Mouse (Mus musculus) hindbrain, embryonic 14.5 days (tissue): ENCODE measurements at regions not wholly inside any gene's neighbourhood (a gene's known extent, or its start where the extent isn't known, plus 50 kb on each side); places are given as distances from the start of the nearest gene placed in this dataset.
"Not testable (repeated sequence)": the region's sequence is repeated elsewhere in the genome, so short reads cannot be mapped to it uniquely, and the experiment has no call there.

Experiments
- ATAC-seq: fragments of 200-750 bp; cut with Nextera tagmentation; 2 replicates; pipeline ENCODE4 v1.8.0; 2017; ENCODE audit warnings: moderate number of reproducible peaks, mild to moderate bottlenecking, moderate TSS enrichment, moderate library complexity; ENCODE audit not compliant: low FRiP score
- DNase-seq: peaks from one replicate; pipeline ENCODE4 v3.0.0-alpha.2; 2015; ENCODE audit warnings: low spot score
- H3K27ac ChIP-seq: fragments of 300-500 bp; sonication (generic); 2 replicates; pipeline ENCODE4 v1.5.1; 2014; ENCODE audit warnings: mild to moderate bottlenecking, moderate library complexity
- H3K27me3 ChIP-seq: fragments of 300-500 bp; sonication (generic); 2 replicates; pipeline ENCODE4 v1.6.1; 2014; ENCODE audit warnings: mild to moderate bottlenecking, low read length, mixed read lengths; ENCODE audit not compliant: control insufficient read depth, insufficient read depth
- H3K36me3 ChIP-seq: fragments of 300-500 bp; sonication (generic); replicated peaks from 2 replicates; pipeline ENCODE4 v1.6.1; 2014; ENCODE audit not compliant: control insufficient read depth, insufficient read depth
- H3K4me1 ChIP-seq: fragments of 300-500 bp; sonication (generic); replicated peaks from 2 replicates; pipeline ENCODE4 v1.6.1; 2014; ENCODE audit warnings: antibody characterized with exemption, low read length, mixed read lengths; ENCODE audit not compliant: control insufficient read depth, insufficient read depth
- H3K4me2 ChIP-seq: fragments of 300-500 bp; sonication (generic); replicated peaks from 2 replicates; pipeline ENCODE4 v1.6.1; 2014; ENCODE audit warnings: mild to moderate bottlenecking, moderate library complexity
- H3K4me3 ChIP-seq: fragments of 300-500 bp; sonication (generic); replicated peaks from 2 replicates; pipeline ENCODE4 v1.5.1; 2014; ENCODE audit warnings: mild to moderate bottlenecking, low read length
- H3K9ac ChIP-seq: fragments of 300-500 bp; sonication (generic); 2 replicates; pipeline ENCODE4 v1.6.1; 2014
- H3K9me3 ChIP-seq: fragments of 300-500 bp; sonication (generic); 2 replicates; pipeline ENCODE4 v1.6.1; 2016; ENCODE audit warnings: low read length; ENCODE audit not compliant: control insufficient read depth
- WGBS: fragments of 180-500 bp; shearing (Covaris S2); extraction: QIAGEN DNeasy Blood & Tissue Kit; methylation state at CpG from one replicate; pipeline ENCODE4 v1.1.7; 2014; 5-methylcytosine and 5-hydroxymethylcytosine counted together

DNA sequence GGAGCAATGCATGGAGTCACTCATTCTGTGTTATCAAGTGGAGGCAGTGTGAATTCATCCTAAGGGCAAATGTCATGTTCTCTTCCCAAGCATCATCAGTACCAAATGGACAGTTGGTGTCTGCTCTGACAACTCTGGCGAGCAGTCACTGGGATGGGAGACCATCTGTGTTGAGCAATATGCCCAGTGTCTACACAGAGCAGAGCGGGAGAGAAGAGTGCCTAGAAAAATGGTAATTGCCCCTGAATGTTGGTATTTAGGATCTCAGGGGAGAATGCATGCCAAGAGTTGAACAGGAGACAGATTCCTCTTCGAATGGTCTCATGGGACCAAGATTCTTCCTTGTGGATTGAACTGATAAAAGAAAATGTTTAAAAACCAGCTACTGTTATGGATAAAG is 454.0 kb downstream of the Ets1 start:
- Histone ChIP-seq H3K27me3 (no peaks in the 10 kb centered on the region), H3K36me3 (no peaks in the 10 kb centered on the region), H3K4me1 (no peaks in the 10 kb centered on the region), H3K9me3 (no peaks in the 10 kb centered on the region), H3K9ac (no peak overlapping the region), H3K4me2 (no peak overlapping the region), H3K4me3 (no peak overlapping the region), H3K27ac (no peak overlapping the region)
- no peak for ATAC-seq
- DNase-seq: no peak
- WGBS: 83% methylated on average over 3 of the region's 3 CpGs

- H3K27me3 ChIP-seq: no peaks in the 10 kb centered on the region
- no peak overlapping the region for H3K4me3 ChIP-seq
- H3K9ac ChIP-seq: no peak overlapping the region
- 91% methylated on average over 3 of the region's 3 CpGs for WGBS
- H3K9me3 ChIP-seq: no peaks in the 10 kb centered on the region
- H3K27ac ChIP-seq: no peak overlapping the region
- H3K4me1 ChIP-seq: no peaks in the 10 kb centered on the region
- H3K36me3 ChIP-seq: no peaks in the 10 kb centered on the region
- ATAC-seq (no peak), DNase-seq (no peak)
- no peak overlapping the region for H3K4me2 ChIP-seq
Observed at GRCm38 (mm10) chr9:33091664-33092063, 455.6 kb downstream of the Ets1 start.

- Histone ChIP-seq H3K4me3 (no peak overlapping the region), H3K27me3 (no peaks in the 10 kb centered on the region), H3K4me1 (no peaks in the 10 kb centered on the region), H3K36me3 (no peaks in the 10 kb centered on the region), H3K27ac (no peak overlapping the region), H3K4me2 (no peak overlapping the region), H3K9me3 (no peaks in the 10 kb centered on the region), H3K9ac (no peak overlapping the region)
- DNase-seq (peak; percentile 85), ATAC-seq (no peak)
- WGBS: under 1% methylated on average over 3 of the region's 3 CpGs
Observed at GRCm38 (mm10) chr9:33095654-33096053, 459.6 kb downstream of the Ets1 start.

DNA sequence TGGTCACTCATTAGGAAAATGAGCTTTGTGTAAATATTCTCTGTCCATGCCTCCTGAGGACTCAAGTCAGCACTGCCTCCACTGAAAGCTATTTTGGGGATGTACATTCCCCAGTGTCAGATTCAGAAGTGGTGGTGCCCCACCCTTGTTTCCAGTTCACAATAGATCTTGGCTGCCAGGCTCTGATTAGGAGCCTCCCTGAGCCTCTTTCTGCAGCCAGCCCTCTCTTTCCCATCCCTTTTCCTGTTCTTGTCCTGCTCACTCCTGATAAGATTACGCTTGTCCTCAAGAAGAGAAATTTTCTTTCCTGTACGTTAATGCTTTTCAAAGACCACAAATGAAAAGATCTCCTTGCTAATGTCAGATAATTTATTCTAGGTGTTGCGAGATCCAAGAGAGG is 465.2 kb downstream of the Ets1 start:
- ATAC-seq: no peak

GRCm38 (mm10) chr9:33104623-33105074 is 468.6 kb downstream of the Ets1 start:
- H3K4me2 ChIP-seq: no peak overlapping the region
- no peak overlapping the region for H3K9ac ChIP-seq
- no peaks in the 10 kb centered on the region for H3K36me3 ChIP-seq
- ATAC-seq (no peak), DNase-seq (no peak)
- 17% methylated on average over 3 of the region's 3 CpGs for WGBS
- H3K27me3 ChIP-seq: no peaks in the 10 kb centered on the region; the same call in 1 of the 2 replicates
- no peak overlapping the region for H3K27ac ChIP-seq
- peaks cover 7% of the 10 kb centered on the region; the same call in 1 of the 2 replicates for H3K4me1 ChIP-seq
- H3K9me3 ChIP-seq: no peaks in the 10 kb centered on the region
- H3K4me3 ChIP-seq: no peak overlapping the region

More for the DNA sequence above, 465.2 kb downstream of the Ets1 start:
- Histone ChIP-seq H3K4me3 (no peak overlapping the region), H3K36me3 (no peaks in the 10 kb centered on the region), H3K4me1 (peaks cover 7% of the 10 kb centered on the region; the same call in 1 of the 2 replicates), H3K27ac (no peak overlapping the region), H3K9ac (no peak overlapping the region), H3K4me2 (no peak overlapping the region), H3K9me3 (no peaks in the 10 kb centered on the region), H3K27me3 (no peaks in the 10 kb centered on the region; the same call in 1 of the 2 replicates)
- 88% methylated on average over 3 of the region's 3 CpGs for WGBS
- no peak for DNase-seq

- no peaks in the 10 kb centered on the region for H3K27me3 ChIP-seq
- H3K4me3 ChIP-seq: no peak overlapping the region
- H3K4me1 ChIP-seq: no peaks in the 10 kb centered on the region
- no peak overlapping the region for H3K9ac ChIP-seq
- ATAC-seq (no peak), DNase-seq (no peak)
- no peak overlapping the region for H3K27ac ChIP-seq
- no peaks in the 10 kb centered on the region for H3K36me3 ChIP-seq
- no peaks in the 10 kb centered on the region for H3K9me3 ChIP-seq
- H3K4me2 ChIP-seq: no peak overlapping the region
- 96% methylated on average over 1 of the region's 1 CpGs for WGBS
Observed at GRCm38 (mm10) chr9:33123841-33124240, 487.8 kb downstream of the Ets1 start.

GRCm38 (mm10) chr9:33152186-33152585 is 516.2 kb downstream of the Ets1 start:
- H3K27me3 ChIP-seq: no peaks in the 10 kb centered on the region
- H3K36me3 ChIP-seq: no peaks in the 10 kb centered on the region
- 26% methylated on average over 1 of the region's 1 CpGs for WGBS
- no peak overlapping the region for H3K4me3 ChIP-seq
- DNase-seq (peak; percentile 28), ATAC-seq (no peak; the same call in 1 of the 2 replicates)
- H3K9me3 ChIP-seq: no peaks in the 10 kb centered on the region
- no peak overlapping the region for H3K4me2 ChIP-seq
- no peak overlapping the region for H3K9ac ChIP-seq
- no peaks in the 10 kb centered on the region for H3K4me1 ChIP-seq
- no peak overlapping the region for H3K27ac ChIP-seq

DNA sequence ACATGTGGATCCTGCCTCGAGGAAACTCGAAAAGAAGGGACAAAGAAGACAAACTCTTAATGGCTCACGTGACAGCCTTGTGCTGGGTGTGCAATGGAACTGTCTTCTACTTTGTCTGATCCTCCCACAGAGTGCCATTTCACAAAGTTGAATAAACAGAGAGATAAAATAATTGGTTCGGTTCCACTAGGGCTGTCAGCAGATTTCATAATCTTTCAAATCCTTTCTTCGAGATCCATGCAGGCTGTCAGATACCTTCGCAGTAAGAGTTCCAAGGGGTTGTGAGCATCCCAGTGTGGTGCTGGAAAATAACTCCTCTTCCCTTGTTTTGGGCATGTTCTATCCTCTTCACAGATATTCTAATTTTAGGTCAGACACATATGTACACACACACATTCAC is 532.1 kb downstream of the Ets1 start:
- Histone ChIP-seq H3K9ac (no peak overlapping the region), H3K4me2 (no peak overlapping the region), H3K4me3 (no peak overlapping the region), H3K27ac (no peak overlapping the region), H3K36me3 (no peaks in the 10 kb centered on the region), H3K4me1 (no peaks in the 10 kb centered on the region), H3K9me3 (no peaks in the 10 kb centered on the region), H3K27me3 (no peaks in the 10 kb centered on the region)
- WGBS: 76% methylated on average over 6 of the region's 6 CpGs
- no peak for DNase-seq
- no peak for ATAC-seq

DNA sequence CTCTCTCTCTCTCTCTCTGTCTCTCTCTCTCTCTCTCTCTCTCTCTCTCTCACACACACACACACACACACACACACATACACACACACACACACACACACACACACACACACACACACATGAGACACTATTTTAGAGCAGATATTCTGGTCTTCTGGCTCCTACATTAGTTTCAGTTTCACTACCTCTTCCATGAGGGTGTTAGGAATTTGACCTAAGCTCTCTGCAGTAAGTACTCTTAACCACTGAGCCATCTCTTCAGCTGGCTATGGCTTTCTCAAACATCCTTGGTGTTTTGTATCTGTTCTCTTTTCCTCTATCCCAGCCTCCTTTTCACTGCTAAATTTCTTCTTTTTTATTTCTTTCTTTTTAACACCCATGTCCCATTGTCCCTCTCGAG is 533.1 kb downstream of the Ets1 start:
- not testable (repeated sequence) for H3K4me1 ChIP-seq, H3K9me3 ChIP-seq, H3K27me3 ChIP-seq, H3K27ac ChIP-seq, H3K4me3 ChIP-seq, H3K9ac ChIP-seq, ATAC-seq, H3K36me3 ChIP-seq, DNase-seq, H3K4me2 ChIP-seq
- 83% methylated on average over 1 of the region's 1 CpGs for WGBS

DNA sequence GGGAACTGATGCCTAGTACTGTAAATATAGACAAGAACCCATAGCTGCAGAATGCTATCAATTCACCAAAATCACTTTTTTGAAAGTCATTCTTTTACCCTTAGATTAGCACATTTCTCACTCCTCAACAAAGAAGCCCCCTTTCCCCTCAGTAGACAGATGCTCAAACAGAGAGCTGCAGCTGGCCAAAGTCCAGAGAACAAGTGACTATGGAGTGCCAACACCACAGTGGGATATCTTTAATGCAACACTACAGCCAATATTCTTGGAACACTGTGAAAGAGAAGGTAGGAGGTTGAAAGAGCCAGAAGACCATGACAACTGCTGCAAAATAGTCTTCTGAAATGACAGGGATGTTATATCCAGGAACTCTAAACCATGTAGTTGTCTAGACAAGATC is 544.0 kb downstream of the Ets1 start:
- Histone ChIP-seq H3K36me3 (no peaks in the 10 kb centered on the region), H3K4me1 (no peaks in the 10 kb centered on the region), H3K9ac (no peak overlapping the region), H3K27ac (no peak overlapping the region), H3K4me3 (no peak overlapping the region), H3K4me2 (no peak overlapping the region), H3K27me3 (no peaks in the 10 kb centered on the region), H3K9me3 (no peaks in the 10 kb centered on the region)
- ATAC-seq (no peak), DNase-seq (no peak)
